Mouse (Mus musculus): ENCODE results near the gene Actn4. TPM values are rescaled to one million over a fixed set of nuclear protein-coding genes. Genes with fewer than 3 reads are reported as not detected.
A peak's percentile ranks its signal among the peaks of the same experiment; 100 is the strongest.

Gene Actn4
- polyA plus RNA-seq, 1 experiment from 2014 or later = 141 TPM

- H3K27ac ChIP-seq (ENCODE audit: low read depth, low read length) = peak overlapping the region; percentile 45; the same call in 1 of the 2 replicates
- no peaks in the 10 kb centered on the region; the same call in 1 of the 2 replicates for H3K36me3 ChIP-seq (ENCODE audit: control insufficient read depth, insufficient read depth, low read length)
- no peaks in the 10 kb centered on the region for H3K9me3 ChIP-seq (ENCODE audit: control insufficient read depth, low read length)
- no peaks in the 10 kb centered on the region for H3K27me3 ChIP-seq (ENCODE audit: control insufficient read depth, insufficient read depth, low read length)
- H3K4me3 ChIP-seq (ENCODE audit: low read depth, low read length) = no peak overlapping the region
- no peak overlapping the region for H3K9ac ChIP-seq (ENCODE audit: low read length)
- H3K4me2 ChIP-seq = no peak overlapping the region
- 40% methylated on average over 4 of the region's 4 CpGs for WGBS
- H3K4me1 ChIP-seq (ENCODE audit: control insufficient read depth, insufficient read depth, low read length) = peaks cover 18% of the 10 kb centered on the region
- ATAC-seq (ENCODE audit: low FRiP score) = 0 out of 2 replicates have a peak, but pooled peaks have one; percentile 58
- DNase-seq (ENCODE audit: low spot score, missing footprints) = no peak
Measured at GRCm38 (mm10) chr7:28923865-28924291, 38.3 kb downstream of the Actn4 start.

DNA sequence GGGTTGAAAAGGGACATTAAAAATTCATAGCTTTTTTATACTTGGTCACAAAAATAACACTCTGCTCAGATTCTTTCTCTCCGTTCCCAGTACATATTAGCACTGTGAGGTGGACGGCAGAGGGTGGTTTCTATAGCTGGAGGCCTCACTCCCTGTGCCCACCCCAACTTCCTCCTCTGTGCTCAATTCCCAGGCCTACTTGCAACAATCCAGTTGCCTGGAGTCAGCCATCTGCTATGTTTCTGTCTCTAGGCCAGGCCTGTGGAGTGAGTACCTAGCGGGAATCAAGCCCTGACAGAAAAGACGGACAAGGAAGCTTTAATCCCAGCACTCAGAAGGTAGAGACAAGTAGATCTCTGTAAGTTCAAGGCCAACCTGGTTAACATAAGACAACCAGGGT, 39.5 kb downstream of the Actn4 start:
- no peak overlapping the region for H3K4me2 ChIP-seq
- H3K9ac ChIP-seq (ENCODE audit: low read length) = no peak overlapping the region
- no peaks in the 10 kb centered on the region for H3K27me3 ChIP-seq (ENCODE audit: control insufficient read depth, insufficient read depth, low read length)
- WGBS = 85% methylated on average over 4 of the region's 4 CpGs
- ATAC-seq (ENCODE audit: low FRiP score) (no peak), DNase-seq (ENCODE audit: low spot score, missing footprints) (no peak)
- H3K4me1 ChIP-seq (ENCODE audit: control insufficient read depth, insufficient read depth, low read length) = peaks cover 18% of the 10 kb centered on the region
- H3K4me3 ChIP-seq (ENCODE audit: low read depth, low read length) = no peak overlapping the region
- no peak overlapping the region for H3K27ac ChIP-seq (ENCODE audit: low read depth, low read length)
- peaks cover 6% of the 10 kb centered on the region for H3K36me3 ChIP-seq (ENCODE audit: control insufficient read depth, insufficient read depth, low read length)
- H3K9me3 ChIP-seq (ENCODE audit: control insufficient read depth, low read length) = no peaks in the 10 kb centered on the region

DNA sequence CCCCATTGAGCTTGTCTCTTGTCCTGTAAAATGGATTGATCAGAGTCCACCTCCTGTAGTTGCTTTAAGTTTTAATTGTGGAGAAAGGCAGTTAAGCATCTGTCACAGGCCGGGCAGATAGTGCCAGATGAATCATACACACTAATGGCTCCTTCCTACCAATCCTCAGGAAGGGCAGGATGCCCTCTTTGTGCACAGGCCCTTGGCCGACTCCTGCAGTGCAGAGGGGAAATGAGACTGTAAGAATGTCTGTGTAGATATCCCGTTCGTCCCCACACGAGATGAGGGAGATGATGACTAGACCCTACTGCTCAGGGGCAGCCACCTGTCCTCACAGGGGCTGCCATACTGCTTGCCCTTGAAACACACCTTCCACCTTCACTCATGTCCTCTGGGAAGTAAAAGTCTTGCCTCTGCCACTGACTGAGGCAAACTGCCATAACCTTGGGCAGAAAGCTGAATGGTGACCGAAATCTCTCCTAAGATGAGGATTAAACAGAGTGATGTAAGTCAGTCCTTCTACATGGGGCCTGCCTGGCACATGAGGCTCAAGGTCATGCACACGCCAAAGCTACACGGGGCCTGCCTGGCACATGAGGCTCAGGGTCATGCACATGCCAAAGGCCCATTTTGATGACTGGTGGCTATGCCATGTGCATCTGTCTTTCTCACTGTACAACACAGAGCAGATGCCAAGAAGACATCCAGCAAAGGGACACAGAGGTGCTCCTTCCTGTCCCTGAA, 40.2 kb downstream of the Actn4 start:
- Histone ChIP-seq H3K9ac (ENCODE audit: low read length) (no peak overlapping the region), H3K4me3 (ENCODE audit: low read depth, low read length) (no peak overlapping the region), H3K4me2 (no peak overlapping the region), H3K9me3 (ENCODE audit: control insufficient read depth, low read length) (no peaks in the 10 kb centered on the region), H3K27me3 (ENCODE audit: control insufficient read depth, insufficient read depth, low read length) (no peaks in the 10 kb centered on the region), H3K27ac (ENCODE audit: low read depth, low read length) (no peak overlapping the region), H3K36me3 (ENCODE audit: control insufficient read depth, insufficient read depth, low read length) (peaks cover 9% of the 10 kb centered on the region), H3K4me1 (ENCODE audit: control insufficient read depth, insufficient read depth, low read length) (peaks cover 18% of the 10 kb centered on the region)
- ATAC-seq (ENCODE audit: low FRiP score) (no peak), DNase-seq (ENCODE audit: low spot score, missing footprints) (no peak)
- 92% methylated on average over 8 of the region's 8 CpGs for WGBS

DNA sequence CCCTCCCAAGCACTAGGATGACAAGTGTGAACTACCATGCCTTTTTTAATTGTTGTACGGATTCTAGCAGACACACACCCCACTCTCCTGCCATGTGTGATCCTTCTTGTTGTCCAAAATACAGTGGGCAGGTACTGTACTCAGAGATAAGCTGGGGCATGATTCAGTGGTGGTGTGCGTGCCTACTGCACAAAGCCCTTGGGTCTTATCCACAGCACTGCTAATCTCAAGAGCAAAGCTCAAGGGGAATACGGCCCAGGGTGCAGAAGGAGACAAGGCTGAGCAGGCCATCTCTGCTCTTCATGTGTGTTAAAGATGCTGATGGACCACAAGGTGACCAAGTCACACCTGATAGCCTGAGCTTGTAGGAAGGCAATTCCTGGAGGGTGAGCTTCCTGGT, 41.0 kb downstream of the Actn4 start:
- DNase-seq (ENCODE audit: low spot score, missing footprints) = no peak
- H3K4me2 ChIP-seq = no peak overlapping the region
- ATAC-seq (ENCODE audit: low FRiP score) = no peak
- H3K9ac ChIP-seq (ENCODE audit: low read length) = no peak overlapping the region
- 88% methylated on average over 3 of the region's 3 CpGs for WGBS
- H3K36me3 ChIP-seq (ENCODE audit: control insufficient read depth, insufficient read depth, low read length) = peaks cover 9% of the 10 kb centered on the region
- H3K9me3 ChIP-seq (ENCODE audit: control insufficient read depth, low read length) = no peaks in the 10 kb centered on the region
- H3K4me3 ChIP-seq (ENCODE audit: low read depth, low read length) = no peak overlapping the region
- no peaks in the 10 kb centered on the region for H3K27me3 ChIP-seq (ENCODE audit: control insufficient read depth, insufficient read depth, low read length)
- no peak overlapping the region for H3K27ac ChIP-seq (ENCODE audit: low read depth, low read length)
- H3K4me1 ChIP-seq (ENCODE audit: control insufficient read depth, insufficient read depth, low read length) = peaks cover 18% of the 10 kb centered on the region

DNA sequence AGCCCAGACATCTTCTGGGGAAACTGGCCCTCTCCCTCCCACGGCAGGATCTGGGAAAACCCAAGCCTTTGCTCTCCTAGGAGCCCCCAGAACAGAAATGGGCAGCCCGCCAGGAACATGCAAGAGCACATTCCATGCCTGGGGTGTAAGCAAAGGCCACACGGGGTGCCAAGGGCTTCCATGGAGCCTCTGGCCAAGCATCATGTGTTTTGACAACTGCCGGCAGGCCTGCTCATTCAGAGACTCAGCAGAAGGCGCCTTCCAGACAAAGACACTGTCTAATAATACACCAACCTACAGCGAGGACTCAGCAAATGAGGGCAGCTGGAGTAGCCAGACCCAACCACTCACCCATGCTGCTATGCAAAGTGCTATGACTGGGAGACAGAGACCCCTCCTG, 42.3 kb downstream of the Actn4 start:
- 78% methylated on average over 6 of the region's 6 CpGs for WGBS
- H3K9ac ChIP-seq (ENCODE audit: low read length) = no peak overlapping the region
- H3K4me1 ChIP-seq (ENCODE audit: control insufficient read depth, insufficient read depth, low read length) = peaks cover 18% of the 10 kb centered on the region
- H3K9me3 ChIP-seq (ENCODE audit: control insufficient read depth, low read length) = no peaks in the 10 kb centered on the region
- H3K27ac ChIP-seq (ENCODE audit: low read depth, low read length) = no peak overlapping the region
- peaks cover 13% of the 10 kb centered on the region for H3K36me3 ChIP-seq (ENCODE audit: control insufficient read depth, insufficient read depth, low read length)
- ATAC-seq (ENCODE audit: low FRiP score) (no peak), DNase-seq (ENCODE audit: low spot score, missing footprints) (no peak)
- H3K4me3 ChIP-seq (ENCODE audit: low read depth, low read length) = no peak overlapping the region
- H3K27me3 ChIP-seq (ENCODE audit: control insufficient read depth, insufficient read depth, low read length) = no peaks in the 10 kb centered on the region
- no peak overlapping the region for H3K4me2 ChIP-seq

DNA sequence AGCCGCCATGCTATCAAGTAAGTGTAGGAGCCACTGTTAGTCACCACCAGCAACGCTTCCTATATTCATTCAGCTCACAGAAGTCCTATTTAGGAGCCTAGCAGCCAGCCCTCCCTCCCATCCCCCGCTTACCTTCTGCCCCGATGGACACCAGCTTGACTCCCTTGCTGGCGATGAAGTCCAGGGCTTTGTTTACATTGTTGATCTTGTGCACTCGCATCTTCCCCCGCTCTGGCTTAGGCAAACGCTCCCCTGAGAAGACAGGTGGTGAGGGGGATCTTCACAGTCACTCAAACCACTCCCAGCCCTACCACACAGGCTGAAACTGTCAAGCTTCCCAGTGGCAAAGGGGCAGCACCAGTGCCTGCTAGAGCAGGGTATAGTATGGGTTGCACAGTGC, 43.6 kb downstream of the Actn4 start:
- H3K9me3 ChIP-seq (ENCODE audit: control insufficient read depth, low read length) = no peaks in the 10 kb centered on the region
- no peaks in the 10 kb centered on the region for H3K27me3 ChIP-seq (ENCODE audit: control insufficient read depth, insufficient read depth, low read length)
- peaks cover 15% of the 10 kb centered on the region for H3K36me3 ChIP-seq (ENCODE audit: control insufficient read depth, insufficient read depth, low read length)
- no peak overlapping the region for H3K4me3 ChIP-seq (ENCODE audit: low read depth, low read length)
- H3K4me2 ChIP-seq = no peak overlapping the region
- WGBS = 83% methylated on average over 8 of the region's 8 CpGs
- H3K9ac ChIP-seq (ENCODE audit: low read length) = no peak overlapping the region
- peaks cover 5% of the 10 kb centered on the region for H3K4me1 ChIP-seq (ENCODE audit: control insufficient read depth, insufficient read depth, low read length)
- ATAC-seq (ENCODE audit: low FRiP score) (no peak), DNase-seq (ENCODE audit: low spot score, missing footprints) (no peak)
- no peak overlapping the region for H3K27ac ChIP-seq (ENCODE audit: low read depth, low read length)

DNA sequence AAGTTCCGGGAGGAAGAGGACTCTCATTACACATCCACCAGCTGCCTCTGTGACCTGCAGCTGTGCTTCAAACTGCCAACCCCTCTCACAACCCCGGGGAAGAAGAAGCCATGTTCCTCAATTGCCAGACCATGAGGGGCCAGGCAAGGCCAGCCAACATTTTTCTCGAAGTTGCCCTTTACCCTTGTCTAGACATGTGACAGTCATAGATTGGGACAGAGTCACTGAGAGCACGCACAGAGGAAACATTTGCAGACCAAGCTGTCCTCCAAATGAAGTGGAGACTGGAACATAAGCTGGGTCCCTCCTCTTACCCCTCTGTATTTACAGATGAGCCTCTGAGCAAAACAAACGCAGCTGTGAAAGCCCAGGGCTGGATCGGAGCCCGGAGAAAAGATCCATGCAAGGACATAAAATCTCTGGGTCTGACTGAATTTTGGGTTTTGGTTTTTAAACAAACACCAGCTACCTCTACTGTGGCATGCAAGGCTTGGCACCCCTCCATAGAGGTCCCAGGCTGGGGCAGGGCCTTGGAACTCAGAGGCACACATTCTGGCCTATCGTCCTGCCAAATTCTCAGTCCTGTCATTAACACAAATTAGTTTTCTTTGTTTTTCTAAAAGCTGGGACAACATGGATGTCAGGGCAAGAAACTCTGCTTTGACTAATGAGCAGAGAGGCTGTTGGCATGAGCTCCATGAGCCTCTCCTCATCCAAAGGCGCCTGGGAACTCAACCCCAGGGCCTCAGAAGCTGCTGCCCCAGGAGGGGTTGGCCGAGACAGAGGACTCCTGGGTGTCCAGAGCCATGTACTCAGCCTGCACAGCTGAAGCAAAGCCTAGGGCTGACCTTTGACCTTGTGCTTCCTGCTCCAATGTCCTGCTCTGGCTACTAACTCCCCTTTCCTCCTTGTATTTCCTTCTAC, 44.4 kb downstream of the Actn4 start:
- Histone ChIP-seq H3K27ac (ENCODE audit: low read depth, low read length) (no peak overlapping the region), H3K9me3 (ENCODE audit: control insufficient read depth, low read length) (no peaks in the 10 kb centered on the region), H3K4me2 (no peak overlapping the region), H3K9ac (ENCODE audit: low read length) (no peak overlapping the region), H3K27me3 (ENCODE audit: control insufficient read depth, insufficient read depth, low read length) (no peaks in the 10 kb centered on the region), H3K36me3 (ENCODE audit: control insufficient read depth, insufficient read depth, low read length) (peaks cover 23% of the 10 kb centered on the region), H3K4me3 (ENCODE audit: low read depth, low read length) (no peak overlapping the region), H3K4me1 (ENCODE audit: control insufficient read depth, insufficient read depth, low read length) (0 out of 2 replicates have a peak, but pooled peaks cover 2% of the 10 kb centered on the region)
- no peak for ATAC-seq (ENCODE audit: low FRiP score)
- DNase-seq (ENCODE audit: low spot score, missing footprints) = no peak
- WGBS = 81% methylated on average over 10 of the region's 10 CpGs

GRCm38 (mm10) chr7:28916491-28916890, 45.6 kb downstream of the Actn4 start:
- H3K9me3 ChIP-seq (ENCODE audit: control insufficient read depth, low read length) = no peaks in the 10 kb centered on the region
- no peak for ATAC-seq (ENCODE audit: low FRiP score)
- no peaks in the 10 kb centered on the region for H3K27me3 ChIP-seq (ENCODE audit: control insufficient read depth, insufficient read depth, low read length)
- H3K4me2 ChIP-seq = no peak overlapping the region
- no peak for DNase-seq (ENCODE audit: low spot score, missing footprints)
- no peak overlapping the region for H3K27ac ChIP-seq (ENCODE audit: low read depth, low read length)
- 0 out of 2 replicates have a peak, but pooled peaks cover 2% of the 10 kb centered on the region for H3K4me1 ChIP-seq (ENCODE audit: control insufficient read depth, insufficient read depth, low read length)
- peaks cover 29% of the 10 kb centered on the region for H3K36me3 ChIP-seq (ENCODE audit: control insufficient read depth, insufficient read depth, low read length)
- H3K9ac ChIP-seq (ENCODE audit: low read length) = no peak overlapping the region
- H3K4me3 ChIP-seq (ENCODE audit: low read depth, low read length) = no peak overlapping the region

DNA sequence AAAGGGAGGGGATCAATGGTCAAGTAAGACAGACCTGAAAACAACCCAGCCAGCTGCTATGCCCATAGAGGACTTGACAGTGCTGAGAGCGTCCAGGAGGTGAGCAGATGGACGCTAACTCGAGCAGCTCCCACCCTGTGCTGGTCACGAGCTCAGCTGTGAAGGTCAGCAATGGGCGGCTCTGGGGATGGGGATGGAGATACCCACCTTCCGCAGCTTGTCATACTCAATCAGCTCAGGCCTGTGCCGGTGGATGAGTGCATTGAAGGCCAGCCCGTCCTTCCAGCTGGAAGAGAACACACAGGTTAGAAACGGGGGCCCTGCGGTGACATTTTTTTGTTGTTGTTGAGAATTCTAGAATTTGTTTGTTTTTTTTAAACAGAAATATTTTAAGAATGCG, 49.0 kb downstream of the Actn4 start:
- no peak overlapping the region for H3K4me2 ChIP-seq
- no peak for DNase-seq (ENCODE audit: low spot score, missing footprints)
- no peaks in the 10 kb centered on the region for H3K4me1 ChIP-seq (ENCODE audit: control insufficient read depth, insufficient read depth, low read length)
- ATAC-seq (ENCODE audit: low FRiP score) = no peak
- H3K4me3 ChIP-seq (ENCODE audit: low read depth, low read length) = no peak overlapping the region
- H3K9me3 ChIP-seq (ENCODE audit: control insufficient read depth, low read length) = no peaks in the 10 kb centered on the region
- peaks cover 45% of the 10 kb centered on the region for H3K36me3 ChIP-seq (ENCODE audit: control insufficient read depth, insufficient read depth, low read length)
- WGBS = 79% methylated on average over 11 of the region's 11 CpGs
- H3K27me3 ChIP-seq (ENCODE audit: control insufficient read depth, insufficient read depth, low read length) = no peaks in the 10 kb centered on the region
- H3K27ac ChIP-seq (ENCODE audit: low read depth, low read length) = no peak overlapping the region
- no peak overlapping the region for H3K9ac ChIP-seq (ENCODE audit: low read length)
